ENCODE assay signal across 29 mouse cellular contexts in genomic region chr9:77404458-77404857, GRCm38 (mm10). TPM values are rescaled to one million over a fixed set of nuclear protein-coding genes. Genes with fewer than 3 reads are reported as not detected.
A peak's percentile ranks its signal among the peaks of the same experiment; 100 is the strongest.
DNase-seq lines count a peak whose midpoint lies in the region; ATAC-seq and TF ChIP-seq lines count a peak whose summit lies in the region.
"Had no signal": no experiment of that assay in that cellular context is flagged by ENCODE, and none has a peak within 500 bp of the region (broad histone marks: within the 10 kb centered on the region; RNA-seq: fewer than 3 reads in every experiment).

No protein-coding gene starts in this region.

- H3K4me3 ChIP-seq in liver, postnatal 0 days (ENCODE audit: low read depth, low read length) = no peak overlapping the region
- H3K4me3 ChIP-seq: embryonic facial prominence, embryonic 13.5 days; embryonic facial prominence, embryonic 15.5 days; erythroblast, embryonic 14.5 days; forebrain, embryonic 10.5 days; forebrain, embryonic 12.5 days had no signal

- H3K4me2 ChIP-seq in liver, postnatal 0 days (ENCODE audit: low read depth, low read length) = no peak overlapping the region
- H3K4me2 ChIP-seq: embryonic facial prominence, embryonic 13.5 days; embryonic facial prominence, embryonic 15.5 days; forebrain, embryonic 12.5 days had no signal

- no peak for TF ChIP-seq CTCF in liver, postnatal 0 days (IDR thresholded peaks at IDR 0.05; ENCODE audit: low read depth)

- H3K27me3 ChIP-seq in liver, postnatal 0 days (ENCODE audit: insufficient read depth, low read length) = no peaks in the 10 kb centered on the region
- H3K27me3 ChIP-seq: embryonic facial prominence, embryonic 13.5 days; embryonic facial prominence, embryonic 15.5 days; forebrain, embryonic 12.5 days; Patski had no signal

- no peaks in the 10 kb centered on the region for H3K9me3 ChIP-seq in liver, postnatal 0 days (ENCODE audit: low read length)
- H3K9me3 ChIP-seq: embryonic facial prominence, embryonic 13.5 days; embryonic facial prominence, embryonic 15.5 days; forebrain, embryonic 10.5 days; forebrain, embryonic 12.5 days had no signal

- H3K27ac ChIP-seq in liver, postnatal 0 days (ENCODE audit: low read depth) = no peak overlapping the region
- H3K27ac ChIP-seq: embryonic facial prominence, embryonic 13.5 days; embryonic facial prominence, embryonic 15.5 days; forebrain, embryonic 10.5 days; forebrain, embryonic 12.5 days had no signal

- WGBS in liver, postnatal 0 days (ENCODE audit: insufficient replicate concordance) = 55% methylated on average over 4 of the region's 4 CpGs

- no peaks in the 10 kb centered on the region for H3K4me1 ChIP-seq in liver, postnatal 0 days (ENCODE audit: insufficient read depth)
- H3K4me1 ChIP-seq: embryonic facial prominence, embryonic 15.5 days had no signal

- peak; percentile 59 for ATAC-seq in liver, postnatal 0 days
- peak; percentile 76 for ATAC-seq in granulocyte monocyte progenitor cell, adult 5-6 weeks (replicated peaks; ENCODE audit: poor library complexity, severe bottlenecking)
- ATAC-seq: activated CD4-positive, CD25-positive, alpha-beta regulatory T cell, adult 4 months; CD4-positive, CD25-positive, alpha-beta regulatory T cell, adult 4 months; forebrain, embryonic 14.5 days; forebrain, embryonic 16.5 days; Patski had no signal

- no peak overlapping the region for H3K9ac ChIP-seq in liver, postnatal 0 days (replicated peaks)
- H3K9ac ChIP-seq: embryonic facial prominence, embryonic 13.5 days; embryonic facial prominence, embryonic 15.5 days; forebrain, embryonic 12.5 days had no signal

- no peaks in the 10 kb centered on the region for H3K36me3 ChIP-seq in liver, postnatal 0 days (replicated peaks; ENCODE audit: insufficient read depth, low read length)
- H3K36me3 ChIP-seq: embryonic facial prominence, embryonic 13.5 days; embryonic facial prominence, embryonic 15.5 days; forebrain, embryonic 10.5 days; forebrain, embryonic 12.5 days; G1E had no signal

- no peak for DNase-seq in liver, postnatal 0 days
- DNase-seq in liver = no peak
- DNase-seq in yolk sac, embryonic 10.5 days (ENCODE audit: low spot score) = peak; percentile 28
- DNase-seq in adrenal gland, adult (ENCODE audit: inconsistent age in 2 of 2, low spot score in 1 of 2) = no peak
- DNase-seq: adrenal gland, adult 2 months; adrenal gland, postnatal 10 days; adrenal gland, postnatal 25 days; B cell, adult 2 months; cerebellum, adult 11 months; cerebellum, adult 18-20 months; cerebellum, adult 8-10 months; cerebellum, adult 9-11 months; cerebellum, postnatal 14 days; cerebellum, postnatal 36 days; embryo, embryonic 11 days had no signal

- TF ChIP-seq EP300 in liver, postnatal 0 days (IDR thresholded peaks at IDR 0.05; ENCODE audit: low read depth) = no peak

RNA-seq across cellular contexts. Expression of gene Mlip, which starts 51.7 kb away (rescaled TPM):
- polyA plus RNA-seq in liver, postnatal 0 days (2015; fragmentation: Nextera tagmentation; extraction: Ambion mirVana) = 0.43 TPM in 1 of 2 replicates, not detected in the other
- total RNA-seq in granulocyte monocyte progenitor cell, adult 5-6 weeks (2014; fragmentation: Nextera tagmentation) = not detected in 2 replicates
- total RNA-seq in granulocyte monocyte progenitor cell, adult 5-6 weeks (2017) = not detected in 2 replicates
- total RNA-seq: CH12.LX; common myeloid progenitor, adult 5-6 weeks had no signal
- polyA plus RNA-seq: adrenal gland, adult 2 months; forebrain, embryonic 10.5 days; G1E; Patski had no signal
